Mouse (Mus musculus): ENCODE data around the gene Ptgdr2.

DNA sequence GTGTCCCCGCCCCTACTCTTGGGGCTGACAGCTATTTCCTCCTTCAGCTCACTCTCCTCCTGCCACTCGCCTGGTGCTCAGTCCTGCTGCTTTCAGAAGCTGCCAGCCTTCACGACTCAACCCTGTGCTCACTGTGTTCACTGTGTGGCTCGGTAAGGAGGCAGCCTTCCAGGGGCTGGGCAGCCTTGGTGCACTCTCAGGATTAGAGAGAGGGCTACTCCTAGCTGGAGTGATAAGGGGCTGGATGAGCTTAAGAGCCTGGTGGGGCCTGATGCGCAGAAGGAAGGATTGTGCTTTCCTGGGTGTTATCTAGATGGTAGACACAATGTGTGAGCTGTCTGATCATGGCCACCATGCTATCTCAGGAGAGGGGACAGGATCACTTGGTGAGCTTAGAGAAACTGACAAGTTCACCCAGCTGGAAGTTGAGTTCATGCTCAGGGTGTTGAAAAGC, at the start of gene Ptgdr2:
- no peak for TF ChIP-seq POLR2A (IDR thresholded peaks at IDR 0.05; ENCODE audit: insufficient read depth, low read depth, low read length)
- no peak for TF ChIP-seq CTCF (IDR thresholded peaks at IDR 0.05)
- no peak for TF ChIP-seq EP300 (IDR thresholded peaks at IDR 0.05; ENCODE audit: insufficient read depth, low read depth, low read length)
